Mouse (Mus musculus): Measurements from ENCODE around the gene Rhot1.

DNA sequence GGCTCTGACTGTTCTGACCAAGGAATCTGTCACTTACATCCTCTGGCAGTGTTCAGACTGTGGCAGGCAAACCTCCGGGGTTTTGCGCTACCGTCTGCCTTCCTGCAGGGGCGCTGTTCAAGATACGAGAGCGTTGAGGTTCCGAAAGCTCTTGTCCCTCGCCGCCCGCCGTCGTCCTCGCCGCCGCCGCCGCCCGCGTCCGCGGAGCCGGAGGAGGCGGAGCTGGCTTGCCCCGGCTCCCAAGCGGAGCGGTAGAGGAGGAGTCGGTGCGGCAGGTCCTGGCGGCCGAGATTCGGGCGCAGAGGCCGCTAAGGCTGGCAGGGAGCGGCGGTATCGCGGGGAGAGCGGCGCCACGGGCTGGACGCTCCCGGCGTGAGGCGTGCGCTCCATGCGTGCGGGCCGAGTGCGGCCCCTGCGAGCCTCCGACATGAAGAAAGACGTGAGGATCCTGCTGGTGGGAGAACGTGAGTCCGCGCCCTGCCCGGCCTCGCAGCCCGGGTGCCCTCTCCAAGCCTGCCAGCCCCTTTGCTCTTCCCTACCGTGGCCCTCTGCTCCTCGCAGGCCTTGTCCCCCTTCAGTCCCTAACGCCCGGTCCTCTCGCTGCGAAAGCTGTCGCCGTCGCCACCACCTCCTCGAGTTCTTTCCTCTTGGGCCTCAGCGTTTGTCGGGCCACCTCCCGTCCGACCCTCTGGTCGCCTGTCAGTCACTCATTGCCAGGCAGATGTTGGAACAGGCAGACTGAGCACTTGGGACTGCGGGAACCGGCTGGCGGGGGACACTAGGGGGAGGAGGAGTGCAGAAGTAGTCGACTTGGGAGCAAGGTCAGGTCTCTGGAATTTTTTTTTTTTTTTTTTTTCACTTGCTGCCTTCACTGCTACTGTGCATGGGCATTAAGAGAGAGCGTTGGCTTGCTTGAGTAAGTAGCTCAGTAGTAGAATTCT lies at the start of gene Rhot1:
- TF ChIP-seq TCF12 (IDR thresholded peaks at IDR 0.05; ENCODE audit: insufficient read depth, poor library complexity, severe bottlenecking) (no peak), POLR2A (IDR thresholded peaks at IDR 0.05; ENCODE audit: insufficient read length, low read depth) (peak; percentile 95), MYOD1 (IDR thresholded peaks at IDR 0.05; ENCODE audit: control insufficient read depth in 1 of 3, insufficient read length in 2 of 3, low read depth in 2 of 3) (no peak), MAX (IDR thresholded peaks at IDR 0.05; ENCODE audit: low read depth) (no peak), REST (IDR thresholded peaks at IDR 0.05; ENCODE audit: insufficient read depth, insufficient read length) (no peak), CEBPB (IDR thresholded peaks at IDR 0.05; ENCODE audit: insufficient read depth, poor library complexity, severe bottlenecking) (no peak), E2F4 (IDR thresholded peaks at IDR 0.05; ENCODE audit: insufficient read depth) (peak; percentile 28), MYOG (IDR thresholded peaks at IDR 0.05; ENCODE audit: control insufficient read depth in 1 of 3, insufficient read depth in 1 of 3, insufficient read length in 2 of 3, low read depth in 2 of 3) (peak in 1 of 3 experiments; percentile 34), SRF (IDR thresholded peaks at IDR 0.05; ENCODE audit: control insufficient read depth, insufficient read length, low read depth) (no peak), POLR2AphosphoS2 (IDR thresholded peaks at IDR 0.05; ENCODE audit: insufficient read length, low read depth) (peak; percentile 87), USF1 (IDR thresholded peaks at IDR 0.05; ENCODE audit: low read depth) (no peak), TCF3 (IDR thresholded peaks at IDR 0.05; ENCODE audit: insufficient read length, low read depth) (no peak)

Measured in myocyte (in vitro differentiated cells).